Mouse (Mus musculus) CD4-positive naive resting alpha-beta T cell, adult 57 days (primary cell): ENCODE results near the gene Slpi. TPM values are rescaled to one million over a fixed set of nuclear protein-coding genes. Genes with fewer than 3 reads are reported as not detected.

Experiments
- total RNA-seq: library from RNA; stranded (reverse); gene quantifications from one replicate; pipeline ENCODE4 v1.2.4, GENCODE M21; 2023

The Slpi gene
- total RNA-seq: 15.5 TPM

DNA sequence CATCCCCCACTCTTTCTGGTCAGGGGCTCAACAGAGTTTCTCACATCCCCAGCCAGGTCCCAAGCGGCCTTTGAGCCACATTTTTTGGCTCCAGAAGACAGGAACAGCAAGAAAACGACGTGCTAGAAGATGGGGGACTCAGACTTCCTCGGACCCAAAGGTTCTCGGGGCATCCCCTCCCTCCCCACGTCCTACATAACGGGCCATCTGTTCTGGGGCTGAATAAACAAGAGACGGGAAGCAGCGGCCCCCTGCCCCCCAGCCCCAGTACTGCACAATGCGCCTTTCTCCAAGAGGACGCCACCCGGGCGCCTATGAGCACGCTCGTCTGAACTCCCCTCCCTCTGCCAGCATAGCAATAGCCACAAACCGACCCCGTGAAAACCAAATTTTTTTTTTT, at the start of gene Slpi:
Slpi (minus strand) TSS at position 76 of the 400 bp plus-strand sequence.

DNA sequence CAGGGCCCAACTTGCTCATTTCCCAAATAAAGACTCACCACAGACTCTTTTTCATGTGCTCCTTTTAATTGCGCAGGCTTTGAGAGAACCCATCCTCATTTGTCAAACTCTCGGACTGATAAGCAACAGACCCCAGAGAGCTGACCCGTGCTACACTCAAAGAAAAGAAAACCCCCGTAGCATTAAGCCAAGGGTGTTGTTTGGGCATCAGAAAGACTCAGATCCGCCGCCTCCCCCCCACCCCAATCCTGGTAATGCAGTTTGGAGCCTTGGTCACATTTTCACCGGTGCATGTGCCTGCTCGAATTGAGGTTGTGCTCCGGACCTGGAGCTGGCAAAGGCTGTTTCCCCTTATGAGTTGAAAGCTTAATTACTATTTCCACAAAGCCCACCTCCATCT, 16.2 kb upstream of the Slpi start, which contains the start of gene Matn4:
Matn4 (minus strand) TSS at position 101 of the 400 bp plus-strand sequence.

DNA sequence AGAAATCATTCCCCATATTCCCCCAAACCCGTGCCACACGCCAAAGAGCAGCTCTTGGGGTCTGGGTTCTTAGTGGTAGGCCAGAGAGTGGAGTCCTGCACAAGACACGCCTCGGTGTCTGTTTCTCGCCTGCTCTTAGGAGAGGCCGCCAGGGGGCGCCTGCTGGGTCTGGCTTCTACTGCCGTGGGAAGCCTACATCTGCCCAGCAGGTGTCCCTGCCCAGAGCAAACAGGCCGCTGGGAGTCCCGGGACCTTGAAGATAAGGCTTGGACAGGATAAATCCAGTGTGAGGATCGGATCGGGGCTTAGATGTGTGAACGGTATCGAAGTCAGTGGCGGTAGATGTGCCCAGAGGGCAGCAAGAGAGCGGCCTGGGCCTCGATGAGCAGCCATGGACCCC, 14.0 kb upstream of the Slpi start, which contains the start of gene Rbpjl:
Rbpjl (plus strand) TSS at position 236 of the 400 bp plus-strand sequence.

DNA sequence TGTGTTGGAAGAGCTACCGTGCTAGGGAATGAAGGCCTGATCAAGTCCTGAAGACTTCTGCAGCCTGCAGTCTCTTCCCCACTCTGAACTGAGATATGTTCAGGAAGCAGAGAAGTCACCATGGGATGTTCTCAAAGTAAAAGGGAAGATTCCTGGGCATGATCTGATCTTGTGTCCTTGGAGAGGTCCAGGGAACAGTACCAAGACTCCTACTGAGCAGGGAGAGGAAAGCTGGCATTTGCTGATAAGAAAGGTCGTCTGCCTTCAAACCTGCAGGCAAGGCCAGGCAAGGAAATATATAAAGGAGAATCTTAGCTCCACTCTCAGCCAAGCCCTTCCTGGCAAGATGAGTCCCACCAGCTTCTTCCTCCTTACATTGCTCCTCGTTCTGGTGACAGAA, 56.5 kb downstream of the Slpi start, which contains the start of gene Svs5:
Svs5 (plus strand) TSS at position 301 of the 400 bp plus-strand sequence.

DNA sequence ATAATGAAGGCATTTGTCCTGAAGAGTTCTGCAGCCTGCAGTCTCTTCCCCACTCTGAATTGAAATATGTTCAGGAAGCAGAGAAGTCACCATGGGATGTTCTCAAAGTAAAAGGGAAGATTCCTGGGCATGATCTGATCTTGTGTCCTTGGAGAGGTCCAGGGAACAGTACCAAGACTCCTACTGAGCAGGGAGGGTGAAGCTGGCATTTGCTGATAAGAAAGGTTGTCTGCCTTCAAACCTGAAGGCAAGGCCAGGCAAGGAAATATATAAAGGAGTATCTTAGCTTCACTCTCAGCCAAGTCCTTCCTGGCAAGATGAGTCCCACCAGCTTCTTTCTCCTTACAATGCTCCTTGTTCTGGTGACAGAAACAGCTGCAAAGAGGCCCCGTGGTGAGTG, 72.4 kb downstream of the Slpi start, which contains the start of gene Svs6:
Svs6 (plus strand) TSS at position 301 of the 400 bp plus-strand sequence.

Other genes starting within 250 kb of the Slpi start
- not detected for gene Kcns1, start 218.0 kb downstream of the Slpi start, total RNA-seq
- gene Wfdc5, start 206.4 kb downstream of the Slpi start, total RNA-seq: not detected
- gene Wfdc12, start 198.5 kb downstream of the Slpi start, total RNA-seq: not detected
- not detected for gene Wfdc15a, start 189.0 kb downstream of the Slpi start, total RNA-seq
- gene Wfdc15b, start 167.4 kb downstream of the Slpi start, total RNA-seq: not detected
- not detected for gene Svs2, start 150.6 kb downstream of the Slpi start, total RNA-seq
- gene Svs3b, start 132.5 kb downstream of the Slpi start, total RNA-seq: not detected
- gene Svs4, start 110.6 kb downstream of the Slpi start, total RNA-seq: not detected
- not detected for gene Svs3a, start 99.8 kb downstream of the Slpi start, total RNA-seq
- gene Svs6, start 72.3 kb downstream of the Slpi start, total RNA-seq: not detected
- gene Svs5, start 56.4 kb downstream of the Slpi start, total RNA-seq: not detected
- not detected for gene Rbpjl, start 14.0 kb upstream of the Slpi start, total RNA-seq
- 0.65 TPM for gene Matn4, start 16.1 kb upstream of the Slpi start, total RNA-seq
- gene Sdc4, start 54.8 kb upstream of the Slpi start, total RNA-seq: 7.3 TPM
- gene Sys1, start 67.9 kb upstream of the Slpi start, total RNA-seq: 49.4 TPM
- 4.0 TPM for gene Gm20458, start 71.9 kb upstream of the Slpi start, total RNA-seq
- not detected for gene Trp53tg5, start 84.6 kb upstream of the Slpi start, total RNA-seq
- 3.6 TPM for gene Dbndd2, start 97.0 kb upstream of the Slpi start, total RNA-seq
- gene Pigt, start 108.4 kb upstream of the Slpi start, total RNA-seq: 61.4 TPM
- 1.9 TPM for gene Wfdc2, start 173.3 kb upstream of the Slpi start, total RNA-seq
- not detected for gene Spint3, start 184.4 kb upstream of the Slpi start, total RNA-seq
- gene Wfdc6a, start 196.4 kb upstream of the Slpi start, total RNA-seq: not detected
- not detected for gene Eppin, start 204.5 kb upstream of the Slpi start, total RNA-seq
- not detected for gene Wfdc6b, start 224.4 kb upstream of the Slpi start, total RNA-seq
- not detected for gene Wfdc8, start 224.5 kb upstream of the Slpi start, total RNA-seq
- not detected for gene Wfdc16, start 249.7 kb upstream of the Slpi start, total RNA-seq